Mouse (Mus musculus) embryonic facial prominence, embryonic 14.5 days (tissue): ENCODE measurements around the gene Smarcd3. TPM values are rescaled to one million over a fixed set of nuclear protein-coding genes. Genes with fewer than 3 reads are reported as not detected.

Experiments
- ATAC-seq: fragments of 200-750 bp; cut with Nextera tagmentation; 2 replicates; pipeline ENCODE4 v1.8.0; 2017; ENCODE audit warnings: low read depth, moderate number of reproducible peaks, moderate TSS enrichment
- DNase-seq: peaks from one replicate; pipeline ENCODE4 v3.0.0-alpha.2; 2015; ENCODE audit warnings: low spot score
- H3K27ac ChIP-seq: fragments of 300-500 bp; sonication (generic); replicated peaks from 2 replicates; pipeline ENCODE4 v1.5.1; 2014; ENCODE audit warnings: low read depth, mild to moderate bottlenecking, low read length, moderate library complexity
- H3K27me3 ChIP-seq: fragments of 300-500 bp; sonication (generic); replicated peaks from 2 replicates; pipeline ENCODE4 v1.6.1; 2014; ENCODE audit warnings: low read length; ENCODE audit not compliant: control insufficient read depth, insufficient read depth
- H3K36me3 ChIP-seq: fragments of 300-500 bp; sonication (generic); 2 replicates; pipeline ENCODE4 v1.6.1; 2014; ENCODE audit warnings: low read length, mixed read lengths; ENCODE audit not compliant: control insufficient read depth, insufficient read depth
- H3K4me1 ChIP-seq: fragments of 300-500 bp; sonication (generic); 2 replicates; pipeline ENCODE4 v1.6.1; 2014; ENCODE audit warnings: antibody characterized with exemption, low read length; ENCODE audit not compliant: control insufficient read depth, insufficient read depth
- H3K4me2 ChIP-seq: fragments of 300-500 bp; sonication (generic); 2 replicates; pipeline ENCODE4 v1.6.1; 2014; ENCODE audit warnings: low read depth, mild to moderate bottlenecking, low read length, moderate library complexity, mixed read lengths
- H3K4me3 ChIP-seq: fragments of 300-500 bp; sonication (generic); 2 replicates; pipeline ENCODE4 v1.5.1; 2014; ENCODE audit warnings: low read depth, mild to moderate bottlenecking, low read length
- H3K9ac ChIP-seq: fragments of 300-500 bp; sonication (generic); 2 replicates; pipeline ENCODE4 v1.6.1; 2014; ENCODE audit warnings: low read depth, mild to moderate bottlenecking, low read length, moderate library complexity, mixed read lengths
- H3K9me3 ChIP-seq: fragments of 300-500 bp; sonication (generic); 2 replicates; pipeline ENCODE4 v1.6.1; 2016; ENCODE audit warnings: low read length; ENCODE audit not compliant: control insufficient read depth
- WGBS: fragments of 180-500 bp; shearing (Covaris S2); extraction: QIAGEN DNeasy Blood & Tissue Kit; methylation state at CpG from one replicate; pipeline ENCODE4 v1.1.7; 2014; 5-methylcytosine and 5-hydroxymethylcytosine counted together
- polyA plus RNA-seq: library from polyadenylated mRNA; unstranded; fragments of >200 nt; fragmentation: Nextera tagmentation; extraction: Ambion mirVana; gene quantifications from 2 replicates; pipeline ENCODE4 v1.2.1, GENCODE M21; 2014

Smarcd3 gene
- polyA plus RNA-seq, 1 experiment from 2014 or later = 48.9 TPM

- Histone ChIP-seq H3K4me3 (no peak overlapping the region), H3K9ac (no peak overlapping the region), H3K4me1 (no peaks in the 10 kb centered on the region), H3K27ac (no peak overlapping the region), H3K27me3 (no peaks in the 10 kb centered on the region), H3K36me3 (no peaks in the 10 kb centered on the region), H3K4me2 (no peak overlapping the region), H3K9me3 (no peaks in the 10 kb centered on the region)
- WGBS = 69% methylated on average over 7 of the region's 7 CpGs
- ATAC-seq = no peak
- no peak for DNase-seq
These were observed 25.5 kb upstream of the Smarcd3 start for GRCm38 (mm10) chr5:24649701-24650100.

GRCm38 (mm10) chr5:24649231-24649630, 25.0 kb upstream of the Smarcd3 start:
- DNase-seq = no peak
- ATAC-seq = no peak
- Histone ChIP-seq H3K27me3 (no peaks in the 10 kb centered on the region), H3K36me3 (no peaks in the 10 kb centered on the region), H3K4me1 (no peaks in the 10 kb centered on the region), H3K4me2 (no peak overlapping the region), H3K9ac (no peak overlapping the region), H3K27ac (no peak overlapping the region), H3K9me3 (no peaks in the 10 kb centered on the region), H3K4me3 (no peak overlapping the region)
- 64% methylated on average over 4 of the region's 4 CpGs for WGBS

- Histone ChIP-seq H3K36me3 (no peaks in the 10 kb centered on the region), H3K4me2 (no peak overlapping the region), H3K4me1 (no peaks in the 10 kb centered on the region), H3K9ac (no peak overlapping the region), H3K9me3 (no peaks in the 10 kb centered on the region), H3K27ac (no peak overlapping the region), H3K27me3 (no peaks in the 10 kb centered on the region), H3K4me3 (no peak overlapping the region)
- 80% methylated on average over 1 of the region's 1 CpGs for WGBS
- ATAC-seq = no peak
- no peak for DNase-seq
These were observed 21.2 kb upstream of the Smarcd3 start for GRCm38 (mm10) chr5:24645454-24645853.

- no peaks in the 10 kb centered on the region for H3K27me3 ChIP-seq
- 59% methylated on average over 6 of the region's 6 CpGs for WGBS
- H3K4me2 ChIP-seq = no peak overlapping the region
- H3K27ac ChIP-seq = no peak overlapping the region
- DNase-seq (no peak), ATAC-seq (no peak)
- H3K36me3 ChIP-seq = no peaks in the 10 kb centered on the region
- no peaks in the 10 kb centered on the region for H3K9me3 ChIP-seq
- no peaks in the 10 kb centered on the region for H3K4me1 ChIP-seq
- H3K9ac ChIP-seq = no peak overlapping the region
- H3K4me3 ChIP-seq = no peak overlapping the region
These were observed 14.9 kb upstream of the Smarcd3 start for GRCm38 (mm10) chr5:24639081-24639480.

- H3K27me3 ChIP-seq = no peaks in the 10 kb centered on the region
- H3K4me3 ChIP-seq = no peak overlapping the region
- no peak overlapping the region for H3K4me2 ChIP-seq
- H3K9me3 ChIP-seq = no peaks in the 10 kb centered on the region
- DNase-seq (no peak), ATAC-seq (no peak)
- WGBS = 44% methylated on average over 6 of the region's 6 CpGs
- no peak overlapping the region for H3K27ac ChIP-seq
- H3K36me3 ChIP-seq = no peaks in the 10 kb centered on the region
- H3K9ac ChIP-seq = no peak overlapping the region
- no peaks in the 10 kb centered on the region for H3K4me1 ChIP-seq
These were observed 13.9 kb upstream of the Smarcd3 start for GRCm38 (mm10) chr5:24638131-24638530.

GRCm38 (mm10) chr5:24636987-24637386, 12.8 kb upstream of the Smarcd3 start:
- Histone ChIP-seq H3K27ac (no peak overlapping the region), H3K4me2 (no peak overlapping the region), H3K27me3 (no peaks in the 10 kb centered on the region), H3K4me1 (no peaks in the 10 kb centered on the region), H3K9me3 (no peaks in the 10 kb centered on the region), H3K36me3 (no peaks in the 10 kb centered on the region), H3K9ac (no peak overlapping the region), H3K4me3 (no peak overlapping the region)
- ATAC-seq (no peak), DNase-seq (peak; percentile 6)
- 64% methylated on average over 4 of the region's 4 CpGs for whole genome bisulfite sequencing

- 75% methylated on average over 6 of the region's 6 CpGs for WGBS
- H3K9me3 ChIP-seq = no peaks in the 10 kb centered on the region
- H3K4me3 ChIP-seq = no peak overlapping the region
- no peaks in the 10 kb centered on the region for H3K4me1 ChIP-seq
- no peaks in the 10 kb centered on the region for H3K27me3 ChIP-seq
- ATAC-seq (no peak), DNase-seq (no peak)
- H3K36me3 ChIP-seq = no peaks in the 10 kb centered on the region
- H3K9ac ChIP-seq = no peak overlapping the region
- no peak overlapping the region for H3K4me2 ChIP-seq
- H3K27ac ChIP-seq = no peak overlapping the region
These were observed 11.4 kb upstream of the Smarcd3 start for GRCm38 (mm10) chr5:24635526-24636141.

- H3K36me3 ChIP-seq = no peaks in the 10 kb centered on the region
- no peaks in the 10 kb centered on the region for H3K4me1 ChIP-seq
- no peak overlapping the region for H3K4me2 ChIP-seq
- no peaks in the 10 kb centered on the region for H3K9me3 ChIP-seq
- 18% methylated on average over 1 of the region's 1 CpGs for WGBS
- H3K4me3 ChIP-seq = no peak overlapping the region
- H3K27me3 ChIP-seq = no peaks in the 10 kb centered on the region
- H3K27ac ChIP-seq = no peak overlapping the region
- no peak overlapping the region for H3K9ac ChIP-seq
- no peak for DNase-seq
- ATAC-seq = no peak
These were observed 10.9 kb upstream of the Smarcd3 start for GRCm38 (mm10) chr5:24635093-24635492.

GRCm38 (mm10) chr5:24629712-24630111, 5.5 kb upstream of the Smarcd3 start:
- no peak for ATAC-seq

More at GRCm38 (mm10) chr5:24629712-24630111, 5.5 kb upstream of the Smarcd3 start:
- DNase-seq = no peak
- H3K36me3 ChIP-seq = no peaks in the 10 kb centered on the region
- no peak overlapping the region for H3K27ac ChIP-seq
- peaks cover 2% of the 10 kb centered on the region; the same call in 1 of the 2 replicates for H3K4me1 ChIP-seq
- H3K4me2 ChIP-seq = no peak overlapping the region
- no peak overlapping the region for H3K9ac ChIP-seq
- H3K4me3 ChIP-seq = no peak overlapping the region
- no peaks in the 10 kb centered on the region for H3K9me3 ChIP-seq
- 68% methylated on average over 3 of the region's 3 CpGs for WGBS
- no peaks in the 10 kb centered on the region; the same call in 1 of the 2 replicates for H3K27me3 ChIP-seq
